Mouse (Mus musculus) kidney, adult 2 months (tissue): ENCODE measurements at regions not wholly inside any gene's neighbourhood (a gene's known extent, or its start where the extent isn't known, plus 50 kb on each side); places are given as distances from the start of the nearest gene placed in this dataset.

Experiments used
- CTCF ChIP-seq: fragments of 200-500 bp; conservative IDR thresholded peaks from 2 replicates; pipeline ENCODE4 v1.5.1; 2011; ENCODE audit warnings: low read depth, mild to moderate bottlenecking, control low read depth, low read length, moderate library complexity, mixed read lengths; ENCODE audit not compliant: insufficient read depth, insufficient read length
- POLR2A ChIP-seq: fragments of 200-500 bp; IDR thresholded peaks from one replicate; pipeline ENCODE4 v1.6.1; 2011; ENCODE audit warnings: low read depth, low read length, control low read depth

DNA sequence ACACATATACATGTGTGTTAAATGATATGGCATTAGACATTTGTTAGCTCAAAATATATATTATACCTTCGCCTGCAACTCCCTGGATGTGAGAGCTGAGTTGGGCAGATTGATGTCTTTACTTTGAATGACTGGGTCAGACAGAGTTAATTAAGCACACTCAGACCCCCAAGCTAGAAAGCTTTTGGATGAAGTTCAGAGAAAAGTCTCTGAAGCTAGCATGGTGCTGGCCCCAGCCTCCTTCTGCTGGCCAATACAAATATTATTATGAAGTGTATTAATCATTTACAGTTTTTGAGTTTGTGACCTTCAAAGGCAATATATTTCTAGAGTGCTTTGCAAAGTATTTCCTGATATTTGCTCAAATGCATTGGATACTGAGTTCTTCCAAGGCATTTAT, 1753.3 kb downstream of the Efna5 start:
- TF ChIP-seq POLR2A = no peak
- no peak for TF ChIP-seq CTCF
